Mouse (Mus musculus) kidney, embryonic 16.5 days (tissue): Measurements from ENCODE around the gene Glrx2. TPM values are rescaled to one million over a fixed set of nuclear protein-coding genes. Genes with fewer than 3 reads are reported as not detected.

Source experiments
- ATAC-seq: fragments of 200-750 bp; cut with Nextera tagmentation; 2 replicates; pipeline ENCODE4 v1.8.0; 2017; ENCODE audit warnings: moderate TSS enrichment; ENCODE audit not compliant: low FRiP score, low TSS enrichment
- H3K27ac ChIP-seq: fragments of 300-500 bp; sonication (generic); 2 replicates; pipeline ENCODE4 v1.5.1; 2014; ENCODE audit warnings: low read length
- H3K27me3 ChIP-seq: fragments of 300-500 bp; sonication (generic); 2 replicates; pipeline ENCODE4 v1.6.1; 2014; ENCODE audit warnings: low read length, control low read depth, mixed read lengths; ENCODE audit not compliant: insufficient read depth
- H3K36me3 ChIP-seq: fragments of 300-500 bp; sonication (generic); 2 replicates; pipeline ENCODE4 v1.6.1; 2014; ENCODE audit warnings: low read length, control low read depth, mixed read lengths; ENCODE audit not compliant: insufficient read depth
- H3K4me1 ChIP-seq: fragments of 300-500 bp; sonication (generic); 2 replicates; pipeline ENCODE4 v1.6.1; 2014; ENCODE audit warnings: low read length, control low read depth, mixed read lengths; ENCODE audit not compliant: insufficient read depth
- H3K4me2 ChIP-seq: fragments of 300-500 bp; sonication (generic); replicated peaks from 2 replicates; pipeline ENCODE4 v1.6.1; 2014; ENCODE audit warnings: low read depth, low read length
- H3K4me3 ChIP-seq: fragments of 300-500 bp; sonication (generic); 2 replicates; pipeline ENCODE4 v1.5.1; 2014; ENCODE audit warnings: mild to moderate bottlenecking, low read length
- H3K9ac ChIP-seq: fragments of 300-500 bp; sonication (generic); replicated peaks from 2 replicates; pipeline ENCODE4 v1.6.1; 2014; ENCODE audit warnings: low read length
- H3K9me3 ChIP-seq: fragments of 300-500 bp; sonication (generic); 2 replicates; pipeline ENCODE4 v1.6.1; 2016; ENCODE audit warnings: low read length, control low read depth
- WGBS: fragments of 180-500 bp; shearing (Covaris S2); extraction: QIAGEN DNeasy Blood & Tissue Kit; methylation state at CpG from one replicate; pipeline ENCODE4 v1.1.7; 2014; 5-methylcytosine and 5-hydroxymethylcytosine counted together
- polyA plus RNA-seq: library from polyadenylated mRNA; unstranded; fragments of >200 nt; fragmentation: Nextera tagmentation; extraction: Ambion mirVana; gene quantifications from 2 replicates; pipeline ENCODE4 v1.2.1, GENCODE M21; 2015

Glrx2 gene
- polyA plus RNA-seq, 1 experiment from 2014 or later: 76.0 TPM

- WGBS: 76% methylated on average over 6 of the region's 6 CpGs
- Histone ChIP-seq H3K4me3 (no peak overlapping the region), H3K27me3 (no peaks in the 10 kb centered on the region), H3K9ac (no peak overlapping the region), H3K4me2 (no peak overlapping the region), H3K27ac (no peak overlapping the region), H3K9me3 (no peaks in the 10 kb centered on the region), H3K4me1 (peaks cover 23% of the 10 kb centered on the region), H3K36me3 (no peaks in the 10 kb centered on the region)
- ATAC-seq: no peak
These were observed 57.8 kb downstream of the Glrx2 start for GRCm38 (mm10) chr1:143773909-143774308.

GRCm38 (mm10) chr1:143776446-143777411 lies 60.6 kb downstream of the Glrx2 start, which contains the start of the genes Trove2 and Uchl5:
TSS of gene Trove2 (minus strand) at chr1:143777068.
TSS of gene Uchl5 (plus strand) at chr1:143777272.
- Histone ChIP-seq H3K27me3 (no peaks in the 10 kb centered on the region), H3K4me3 (peak within 1 kb of the TSS; percentile 92), H3K27ac (peak within 1 kb of the TSS; percentile 73), H3K9me3 (no peaks in the 10 kb centered on the region), H3K4me2 (peak within 1 kb of the TSS; percentile 94), H3K9ac (peak within 1 kb of the TSS; percentile 92), H3K4me1 (peaks cover 19% of the 10 kb centered on the region; the same call in 1 of the 2 replicates), H3K36me3 (no peaks in the 10 kb centered on the region)
- peak; percentile 97 for ATAC-seq
- under 1% methylated on average over 84 of the region's 84 CpGs for WGBS

GRCm38 (mm10) chr1:143777558-143778218 lies 61.5 kb downstream of the Glrx2 start:
- ATAC-seq: peak; percentile 58
- Histone ChIP-seq H3K9me3 (no peaks in the 10 kb centered on the region), H3K36me3 (no peaks in the 10 kb centered on the region), H3K4me2 (peak overlapping the region; percentile 94), H3K4me1 (peaks cover 19% of the 10 kb centered on the region; the same call in 1 of the 2 replicates), H3K27ac (peak overlapping the region; percentile 73), H3K4me3 (peak overlapping the region; percentile 92), H3K9ac (peak overlapping the region; percentile 92), H3K27me3 (no peaks in the 10 kb centered on the region)
- under 1% methylated on average over 39 of the region's 39 CpGs for WGBS

GRCm38 (mm10) chr1:143788584-143789227 lies 72.6 kb downstream of the Glrx2 start:
- 0 out of 2 replicates have a peak, but pooled peaks cover 3% of the 10 kb centered on the region for H3K36me3 ChIP-seq
- 80% methylated on average over 2 of the region's 2 CpGs for WGBS

More at GRCm38 (mm10) chr1:143788584-143789227, 72.6 kb downstream of the Glrx2 start:
- Histone ChIP-seq H3K4me3 (no peak overlapping the region), H3K27ac (no peak overlapping the region), H3K9ac (no peak overlapping the region), H3K27me3 (no peaks in the 10 kb centered on the region), H3K4me1 (no peaks in the 10 kb centered on the region), H3K4me2 (no peak overlapping the region), H3K9me3 (no peaks in the 10 kb centered on the region)
- ATAC-seq: no peak

Other genes with a start within 250 kb of the Glrx2 start
- gene B3galt2, start 75.7 kb upstream of the Glrx2 start, polyA plus RNA-seq: 0.18 and 0.22 TPM in 2 replicates
- gene Cdc73, start 13.4 kb upstream of the Glrx2 start, polyA plus RNA-seq: 11.5 and 18.5 TPM in 2 replicates
- gene Trove2, start 60.7 kb downstream of the Glrx2 start, polyA plus RNA-seq: 16.2 and 18.1 TPM in 2 replicates
- gene Uchl5, start 60.9 kb downstream of the Glrx2 start, polyA plus RNA-seq: 88.5 and 99.1 TPM in 2 replicates